Mouse (Mus musculus) lung, embryonic 16.5 days (tissue): ENCODE data around the gene Samm50. TPM values are rescaled to one million over a fixed set of nuclear protein-coding genes. Genes with fewer than 3 reads are reported as not detected.

Source experiments
- ATAC-seq: fragments of 200-750 bp; cut with Nextera tagmentation; 2 replicates; pipeline ENCODE4 v1.8.0; 2017; ENCODE audit warnings: low read depth, mild to moderate bottlenecking, moderate library complexity
- H3K27ac ChIP-seq: fragments of 300-500 bp; sonication (generic); 2 replicates; pipeline ENCODE4 v1.5.1; 2014; ENCODE audit warnings: mild to moderate bottlenecking, control low read depth, low read length
- H3K27me3 ChIP-seq: fragments of 300-500 bp; sonication (generic); 2 replicates; pipeline ENCODE4 v1.6.1; 2014; ENCODE audit warnings: low read depth, low read length, mixed read lengths; ENCODE audit not compliant: control insufficient read depth, insufficient read depth
- H3K36me3 ChIP-seq: fragments of 300-500 bp; sonication (generic); 2 replicates; pipeline ENCODE4 v1.6.1; 2014; ENCODE audit warnings: low read length; ENCODE audit not compliant: control insufficient read depth, insufficient read depth
- H3K4me1 ChIP-seq: fragments of 300-500 bp; sonication (generic); replicated peaks from 2 replicates; pipeline ENCODE4 v1.6.1; 2014; ENCODE audit warnings: low read length, mixed read lengths; ENCODE audit not compliant: control insufficient read depth, insufficient read depth
- H3K4me2 ChIP-seq: fragments of 300-500 bp; sonication (generic); 2 replicates; pipeline ENCODE4 v1.6.1; 2014; ENCODE audit warnings: low read depth, low read length, control low read depth
- H3K4me3 ChIP-seq: fragments of 300-500 bp; sonication (generic); 2 replicates; pipeline ENCODE4 v1.5.1; 2014; ENCODE audit warnings: mild to moderate bottlenecking, low read length, control low read depth
- H3K9ac ChIP-seq: fragments of 300-500 bp; sonication (generic); 2 replicates; pipeline ENCODE4 v1.6.1; 2014; ENCODE audit warnings: low read length, control low read depth
- H3K9me3 ChIP-seq: fragments of 300-500 bp; sonication (generic); 2 replicates; pipeline ENCODE4 v1.6.1; 2016; ENCODE audit warnings: low read length; ENCODE audit not compliant: control insufficient read depth
- WGBS: fragments of 180-500 bp; shearing (Covaris S2); extraction: QIAGEN DNeasy Blood & Tissue Kit; methylation state at CpG from one replicate; pipeline ENCODE4 v1.1.7; 2014; 5-methylcytosine and 5-hydroxymethylcytosine counted together
- polyA plus RNA-seq: library from polyadenylated mRNA; unstranded; fragments of >200 nt; fragmentation: Nextera tagmentation; extraction: Ambion mirVana; gene quantifications from 2 replicates; pipeline ENCODE4 v1.2.1, GENCODE M21; 2015

Samm50 gene
- polyA plus RNA-seq, 1 experiment from 2014 or later = 105 TPM

DNA sequence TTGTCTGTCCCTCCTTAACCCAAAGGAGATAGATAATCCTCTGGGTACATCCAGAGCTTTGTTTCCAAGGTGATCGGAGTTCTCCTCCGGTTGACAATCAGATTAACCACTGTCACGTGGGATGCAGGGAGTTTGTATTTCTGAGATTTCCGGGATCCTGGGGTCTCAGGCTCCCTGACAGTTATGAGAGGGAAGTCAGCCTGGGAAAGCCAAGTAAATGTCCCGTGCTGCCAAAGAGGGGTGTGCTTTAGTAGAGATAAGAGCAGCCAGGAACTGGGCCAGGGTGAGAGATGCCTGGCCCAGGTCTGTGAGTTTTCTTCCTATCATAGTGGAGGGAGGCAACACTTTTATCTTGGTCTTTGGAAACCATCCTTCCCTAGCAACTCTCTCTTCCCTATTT, 38.6 kb downstream of the Samm50 start:
- Histone ChIP-seq H3K4me3 (no peak overlapping the region; the same call in 1 of the 2 replicates), H3K27me3 (no peaks in the 10 kb centered on the region; the same call in 1 of the 2 replicates), H3K4me1 (peaks cover 21% of the 10 kb centered on the region), H3K9me3 (no peaks in the 10 kb centered on the region), H3K27ac (0 out of 2 replicates have a peak overlapping the region, but pooled peaks have one; percentile 2), H3K4me2 (peak overlapping the region; percentile 92), H3K36me3 (no peaks in the 10 kb centered on the region), H3K9ac (no peak overlapping the region)
- 12% methylated on average over 5 of the region's 5 CpGs for WGBS
- no peak for ATAC-seq

DNA sequence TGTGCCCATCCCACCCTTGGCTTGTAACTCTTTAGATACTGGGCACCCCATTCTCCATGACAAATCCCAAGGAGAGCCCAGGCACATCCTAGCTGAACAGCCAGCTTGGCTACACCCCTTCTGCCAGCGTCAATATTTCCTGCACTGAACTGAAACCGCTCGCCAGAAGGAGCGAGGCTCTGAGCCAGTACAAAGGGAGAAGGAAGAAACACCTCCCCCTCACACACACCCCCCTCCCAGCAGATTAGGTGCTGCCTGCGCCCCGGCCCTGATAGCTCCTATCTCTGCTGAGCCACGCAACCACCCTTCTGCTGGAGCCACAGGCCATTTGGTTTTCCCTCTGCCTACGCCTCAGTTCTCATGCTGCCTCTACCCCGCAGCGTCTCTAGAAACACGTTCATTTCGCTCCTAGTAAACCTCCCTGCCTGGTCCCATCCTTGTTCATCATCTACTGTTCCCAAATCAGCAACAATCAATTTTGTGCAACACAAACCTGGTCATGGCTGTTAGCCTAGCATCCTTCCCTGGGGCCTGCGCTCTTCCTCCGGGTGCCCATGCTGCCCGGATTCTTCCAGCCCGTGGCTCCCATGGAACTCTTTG, 39.2 kb downstream of the Samm50 start:
- Histone ChIP-seq H3K36me3 (no peaks in the 10 kb centered on the region), H3K4me1 (peaks cover 21% of the 10 kb centered on the region), H3K27ac (peak overlapping the region; percentile 66), H3K9ac (peak overlapping the region; percentile 64), H3K4me2 (peak overlapping the region; percentile 92), H3K27me3 (no peaks in the 10 kb centered on the region; the same call in 1 of the 2 replicates), H3K4me3 (peak overlapping the region; percentile 66), H3K9me3 (no peaks in the 10 kb centered on the region)
- peak; percentile 39; the same call in 1 of the 2 replicates for ATAC-seq
- WGBS = 7% methylated on average over 15 of the region's 16 CpGs

DNA sequence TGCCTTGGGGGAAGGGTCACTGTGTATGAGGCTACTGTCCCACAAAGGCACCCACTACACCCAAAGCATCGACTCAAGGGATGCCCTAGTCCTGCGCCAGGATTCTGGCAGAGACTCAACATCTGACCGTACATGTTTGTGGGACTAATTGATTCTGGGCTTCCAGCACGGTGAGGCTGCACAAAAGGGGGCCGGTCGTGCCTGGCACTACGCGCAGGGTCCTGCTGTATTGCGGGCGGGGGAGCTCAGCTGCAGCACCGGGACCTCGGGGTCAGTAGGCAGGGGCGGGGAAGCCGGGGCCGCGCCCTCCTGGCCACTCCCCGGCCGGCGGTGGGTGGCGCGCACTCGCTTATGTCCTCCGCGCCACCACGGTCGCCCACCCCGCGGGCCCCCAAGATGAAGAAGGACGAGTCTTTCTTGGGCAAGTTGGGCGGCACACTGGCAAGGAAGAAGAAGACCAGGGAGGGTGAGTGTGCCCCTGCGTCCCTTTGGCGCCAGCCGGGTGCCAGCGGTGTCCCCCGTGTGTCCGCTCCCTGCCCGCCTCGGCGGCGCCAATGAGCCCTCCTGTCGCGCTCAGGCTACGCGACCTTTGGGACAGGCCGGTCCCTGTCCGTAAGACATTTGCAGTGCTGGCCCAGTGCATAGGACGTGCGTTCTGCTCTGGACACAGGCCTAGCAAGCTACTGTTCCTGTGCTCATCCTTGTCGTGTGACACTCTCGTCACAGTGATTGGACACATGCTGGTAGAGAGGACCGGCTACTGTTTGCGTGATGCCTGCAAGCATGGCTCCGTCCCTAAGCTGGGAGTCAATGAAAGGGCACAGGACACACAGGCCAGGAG, 39.9 kb downstream of the Samm50 start, which contains the start of gene Parvb:
TSS of gene Parvb (plus strand) at position 323 of the 841 bp plus-strand sequence.
- WGBS = under 1% methylated on average over 41 of the region's 53 CpGs
- H3K9ac ChIP-seq = peak within 1 kb of the TSS; percentile 64
- peak within 1 kb of the TSS; percentile 66 for H3K4me3 ChIP-seq
- no peaks in the 10 kb centered on the region for H3K36me3 ChIP-seq
- no peaks in the 10 kb centered on the region; the same call in 1 of the 2 replicates for H3K27me3 ChIP-seq
- H3K27ac ChIP-seq = peak within 1 kb of the TSS; percentile 66
- H3K4me1 ChIP-seq = peaks cover 21% of the 10 kb centered on the region
- peak; percentile 80 for ATAC-seq
- peak within 1 kb of the TSS; percentile 92 for H3K4me2 ChIP-seq
- H3K9me3 ChIP-seq = no peaks in the 10 kb centered on the region

DNA sequence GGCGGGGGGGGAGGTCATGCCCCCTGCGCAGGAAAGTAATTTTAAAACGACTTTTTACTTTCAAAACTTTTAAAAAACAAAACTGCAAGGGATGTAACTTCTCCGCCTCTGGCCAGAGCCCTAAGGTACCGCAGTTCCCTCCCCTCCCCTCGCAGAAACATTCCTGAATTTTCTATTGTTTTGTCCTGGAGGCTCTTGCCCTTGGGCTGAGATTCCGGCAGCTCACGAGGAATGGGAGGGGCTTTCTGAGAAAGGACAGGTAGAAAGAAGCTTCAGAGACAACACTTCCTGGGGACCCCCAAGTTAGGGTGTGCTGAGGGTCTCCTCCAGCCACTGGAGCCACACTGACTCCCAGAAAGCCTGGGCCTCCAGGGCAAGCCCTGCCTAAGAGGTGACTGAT, 40.6 kb downstream of the Samm50 start:
- Histone ChIP-seq H3K4me3 (peak overlapping the region; percentile 66), H3K9me3 (no peaks in the 10 kb centered on the region), H3K4me2 (peak overlapping the region; percentile 92), H3K36me3 (no peaks in the 10 kb centered on the region), H3K27ac (no peak overlapping the region), H3K27me3 (no peaks in the 10 kb centered on the region; the same call in 1 of the 2 replicates), H3K4me1 (peaks cover 21% of the 10 kb centered on the region), H3K9ac (peak overlapping the region; percentile 64)
- 26% methylated on average over 8 of the region's 8 CpGs for WGBS
- no peak for ATAC-seq

DNA sequence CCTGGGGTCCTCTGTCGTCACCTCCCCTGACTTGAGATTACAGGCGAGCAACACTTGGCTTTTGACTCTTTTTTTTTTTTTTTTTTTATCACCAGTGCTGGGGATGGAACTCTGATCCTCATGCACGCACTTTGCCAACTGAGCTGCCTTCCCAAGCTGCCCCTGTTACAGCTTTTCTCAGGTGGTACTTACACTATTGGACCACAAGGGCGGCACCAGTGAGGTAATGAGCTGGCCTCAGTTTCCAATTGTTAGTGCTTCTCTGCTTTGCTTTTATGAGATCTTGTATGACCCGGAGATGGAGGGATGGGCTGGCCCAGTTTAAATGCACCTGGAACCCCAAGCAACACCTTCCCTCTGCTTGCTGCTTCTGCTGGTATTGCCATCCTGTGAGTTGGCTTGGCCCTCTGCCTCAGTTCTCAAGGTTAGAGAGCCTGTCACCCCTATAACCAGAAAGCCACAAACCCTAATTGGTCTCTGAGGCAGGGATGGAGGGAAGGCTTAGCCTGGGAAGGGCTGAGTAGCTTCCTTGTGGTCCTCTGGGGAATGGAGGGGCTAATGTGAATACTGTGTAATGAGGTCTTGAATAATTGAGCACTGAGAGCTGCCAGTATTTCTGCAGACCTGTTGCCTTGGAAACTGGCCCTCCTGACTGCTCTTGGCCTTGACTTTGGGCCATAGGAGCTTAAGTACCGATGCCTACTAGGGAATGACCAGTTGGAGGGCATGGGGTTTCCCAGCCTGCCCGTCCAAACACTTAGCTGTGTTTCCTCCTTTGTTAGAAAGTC, 42.9 kb downstream of the Samm50 start:
- H3K4me2 ChIP-seq = no peak overlapping the region
- ATAC-seq = peak; percentile 16; the same call in 1 of the 2 replicates
- no peak overlapping the region for H3K9ac ChIP-seq
- peaks cover 4% of the 10 kb centered on the region; the same call in 1 of the 2 replicates for H3K27me3 ChIP-seq
- no peaks in the 10 kb centered on the region for H3K36me3 ChIP-seq
- H3K4me3 ChIP-seq = no peak overlapping the region
- H3K9me3 ChIP-seq = no peaks in the 10 kb centered on the region
- H3K4me1 ChIP-seq = peaks cover 37% of the 10 kb centered on the region
- peak overlapping the region; percentile 60 for H3K27ac ChIP-seq
- 74% methylated on average over 7 of the region's 7 CpGs for WGBS

DNA sequence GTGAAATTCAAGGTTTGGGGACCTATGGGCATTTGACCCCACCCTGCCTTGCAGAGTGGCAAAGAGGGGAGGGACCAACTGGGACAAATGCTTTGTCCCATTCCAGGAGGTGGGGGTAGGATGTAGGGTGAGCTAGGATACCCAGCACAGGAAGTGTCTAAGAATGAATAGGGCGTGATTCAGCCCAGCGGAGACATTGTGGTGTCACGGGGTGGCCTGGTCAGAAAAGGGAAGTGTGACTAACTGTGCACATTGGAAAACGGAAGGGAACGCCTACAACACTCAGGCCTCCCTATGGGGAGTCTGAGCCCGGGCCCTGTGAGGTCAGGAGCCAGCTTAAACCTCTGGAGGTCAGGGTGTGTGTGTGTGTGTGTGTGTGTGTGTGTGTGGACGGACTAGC, 43.6 kb downstream of the Samm50 start:
- Histone ChIP-seq H3K4me3 (no peak overlapping the region), H3K9ac (no peak overlapping the region), H3K9me3 (no peaks in the 10 kb centered on the region), H3K27ac (peak overlapping the region; percentile 60), H3K27me3 (peaks cover 4% of the 10 kb centered on the region; the same call in 1 of the 2 replicates), H3K36me3 (no peaks in the 10 kb centered on the region), H3K4me2 (no peak overlapping the region), H3K4me1 (peaks cover 37% of the 10 kb centered on the region)
- peak; percentile 79 for ATAC-seq
- WGBS = 70% methylated on average over 7 of the region's 7 CpGs

DNA sequence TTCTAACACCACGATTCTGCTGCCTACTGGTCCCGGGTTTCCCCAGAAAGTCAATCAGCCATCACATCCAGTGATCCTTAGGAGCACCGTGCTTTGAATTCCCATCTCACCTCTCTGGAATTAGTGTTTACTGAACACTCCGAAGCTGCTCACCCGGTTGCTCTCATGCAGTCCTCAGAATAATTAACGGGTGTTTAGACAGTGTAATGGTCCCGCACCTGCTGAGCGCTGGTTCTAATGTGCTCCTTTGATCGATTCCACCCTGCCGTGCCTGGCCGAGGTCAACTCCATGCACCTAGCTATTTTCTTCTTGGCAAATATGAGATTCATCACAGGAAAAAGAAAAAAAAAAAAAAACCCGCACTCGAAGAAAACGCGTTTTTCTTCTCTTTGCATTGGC, 46.5 kb downstream of the Samm50 start:
- Histone ChIP-seq H3K4me1 (peaks cover 20% of the 10 kb centered on the region; the same call in 1 of the 2 replicates), H3K36me3 (no peaks in the 10 kb centered on the region), H3K4me2 (peak overlapping the region; percentile 41; the same call in 1 of the 2 replicates), H3K4me3 (0 out of 2 replicates have a peak overlapping the region, but pooled peaks have one; percentile 1), H3K27ac (no peak overlapping the region), H3K27me3 (peaks cover 4% of the 10 kb centered on the region; the same call in 1 of the 2 replicates), H3K9me3 (no peaks in the 10 kb centered on the region), H3K9ac (no peak overlapping the region)
- ATAC-seq = no peak
- WGBS = 22% methylated on average over 15 of the region's 15 CpGs

DNA sequence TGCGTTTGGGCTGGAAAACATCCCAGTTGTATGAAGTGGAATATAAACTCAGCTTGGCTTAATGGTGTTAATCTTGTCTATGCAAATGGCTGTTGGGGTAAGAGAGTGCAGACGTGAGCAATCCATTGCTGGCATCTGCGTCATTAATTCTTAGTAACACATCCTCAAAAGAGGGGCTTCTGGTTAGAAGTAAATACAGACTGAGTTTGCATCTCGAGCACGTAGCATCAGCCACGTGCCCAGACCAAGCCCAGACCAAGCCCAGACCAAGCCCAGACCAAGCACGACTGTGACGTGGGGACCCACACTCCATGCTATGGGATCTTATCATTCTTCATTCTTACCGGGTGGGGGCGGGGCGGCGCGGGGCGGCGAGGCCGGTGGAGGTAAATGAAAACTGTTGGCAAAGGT, 47.0 kb downstream of the Samm50 start:
- 17% methylated on average over 16 of the region's 16 CpGs for WGBS
- ATAC-seq = no peak
- 0 out of 2 replicates have a peak overlapping the region, but pooled peaks have one; percentile 10 for H3K4me3 ChIP-seq
- H3K9ac ChIP-seq = no peak overlapping the region
- peaks cover 4% of the 10 kb centered on the region; the same call in 1 of the 2 replicates for H3K27me3 ChIP-seq
- no peaks in the 10 kb centered on the region for H3K36me3 ChIP-seq
- H3K4me1 ChIP-seq = peaks cover 20% of the 10 kb centered on the region; the same call in 1 of the 2 replicates
- peak overlapping the region; percentile 41 for H3K4me2 ChIP-seq
- no peak overlapping the region for H3K27ac ChIP-seq
- no peaks in the 10 kb centered on the region for H3K9me3 ChIP-seq
